Mouse (Mus musculus): ENCODE measurements around the gene Ydjc. TPM values are rescaled to one million over a fixed set of nuclear protein-coding genes. Genes with fewer than 3 reads are reported as not detected.

The Ydjc gene
- polyA plus RNA-seq, 1 experiment from 2014 or later, result 8.9 TPM

- H3K36me3 ChIP-seq, result no peaks in the 10 kb centered on the region
- peak overlapping the region; percentile 61 for H3K9ac ChIP-seq
- peaks cover 18% of the 10 kb centered on the region for H3K4me1 ChIP-seq
- H3K27me3 ChIP-seq, result no peaks in the 10 kb centered on the region
- peak; percentile 83 for ATAC-seq (ENCODE audit: insufficient number of reproducible peaks, insufficient read depth, low FRiP score, low TSS enrichment)
- WGBS, result 4% methylated on average over 43 of the region's 43 CpGs
- peak overlapping the region; percentile 77; the same call in 1 of the 2 replicates for H3K27ac ChIP-seq
- H3K4me3 ChIP-seq, result peak overlapping the region; percentile 78
- no peaks in the 10 kb centered on the region for H3K9me3 ChIP-seq
- H3K4me2 ChIP-seq (replicated peaks), result peak overlapping the region; percentile 94
Measured at GRCm38 (mm10) chr16:17131191-17132088, 13.0 kb upstream of the Ydjc start.

- Histone ChIP-seq H3K36me3 (no peaks in the 10 kb centered on the region), H3K27ac (peak within 1 kb of the TSS; percentile 77), H3K4me3 (peak within 1 kb of the TSS; percentile 78), H3K9me3 (no peaks in the 10 kb centered on the region), H3K4me1 (peaks cover 18% of the 10 kb centered on the region), H3K9ac (peak within 1 kb of the TSS; percentile 61), H3K27me3 (no peaks in the 10 kb centered on the region), H3K4me2 (replicated peaks) (peak within 1 kb of the TSS; percentile 94)
- ATAC-seq (ENCODE audit: insufficient number of reproducible peaks, insufficient read depth, low FRiP score, low TSS enrichment), result peak; percentile 98
- under 1% methylated on average over 47 of the region's 47 CpGs for WGBS
Measured at GRCm38 (mm10) chr16:17132089-17132905, 12.1 kb upstream of the Ydjc start, which contains the start of gene Sdf2l1. Gene Sdf2l1, minus strand, starts transcription at chr16:17132383.

GRCm38 (mm10) chr16:17132906-17133200 lies 11.6 kb upstream of the Ydjc start:
- Histone ChIP-seq H3K36me3 (no peaks in the 10 kb centered on the region), H3K27me3 (no peaks in the 10 kb centered on the region), H3K4me3 (peak overlapping the region; percentile 78), H3K9ac (peak overlapping the region; percentile 54), H3K4me2 (replicated peaks) (peak overlapping the region; percentile 94), H3K27ac (0 out of 2 replicates have a peak overlapping the region, but pooled peaks have one; percentile 57), H3K4me1 (peaks cover 18% of the 10 kb centered on the region), H3K9me3 (no peaks in the 10 kb centered on the region)
- ATAC-seq (ENCODE audit: insufficient number of reproducible peaks, insufficient read depth, low FRiP score, low TSS enrichment), result no peak
- 44% methylated on average over 7 of the region's 7 CpGs for WGBS

- Histone ChIP-seq H3K27me3 (no peaks in the 10 kb centered on the region), H3K4me2 (replicated peaks) (no peak overlapping the region), H3K9ac (no peak overlapping the region), H3K4me3 (no peak overlapping the region), H3K9me3 (no peaks in the 10 kb centered on the region), H3K36me3 (no peaks in the 10 kb centered on the region), H3K27ac (no peak overlapping the region), H3K4me1 (peaks cover 6% of the 10 kb centered on the region; the same call in 1 of the 2 replicates)
- no peak for ATAC-seq (ENCODE audit: insufficient number of reproducible peaks, insufficient read depth, low FRiP score, low TSS enrichment)
- WGBS, result 75% methylated on average over 15 of the region's 15 CpGs
Measured at GRCm38 (mm10) chr16:17137355-17137754, 7.1 kb upstream of the Ydjc start.

- peak within 1 kb of the TSS; percentile 93 for H3K4me2 ChIP-seq (replicated peaks)
- peak within 1 kb of the TSS; percentile 53 for H3K9ac ChIP-seq
- no peak within 1 kb of the TSS for H3K27ac ChIP-seq
- H3K4me3 ChIP-seq, result peak within 1 kb of the TSS; percentile 60
- peak; percentile 75; the same call in 1 of the 2 replicates for ATAC-seq (ENCODE audit: insufficient number of reproducible peaks, insufficient read depth, low FRiP score, low TSS enrichment)
- H3K9me3 ChIP-seq, result no peaks in the 10 kb centered on the region
- H3K36me3 ChIP-seq, result 0 out of 2 replicates have a peak, but pooled peaks cover 10% of the 10 kb centered on the region
- under 1% methylated on average over 34 of the region's 34 CpGs for WGBS
- peaks cover 14% of the 10 kb centered on the region; the same call in 1 of the 2 replicates for H3K4me1 ChIP-seq
- peaks cover 12% of the 10 kb centered on the region; the same call in 1 of the 2 replicates for H3K27me3 ChIP-seq
Measured at GRCm38 (mm10) chr16:17146772-17147235, 2.4 kb downstream of the Ydjc start, which contains the start of gene Ccdc116. Gene Ccdc116, minus strand, starts transcription at chr16:17147229.

GRCm38 (mm10) chr16:17147391-17147929 lies 3.0 kb downstream of the Ydjc start:
- Histone ChIP-seq H3K27me3 (peaks cover 12% of the 10 kb centered on the region; the same call in 1 of the 2 replicates), H3K4me1 (peaks cover 14% of the 10 kb centered on the region; the same call in 1 of the 2 replicates), H3K36me3 (peaks cover 17% of the 10 kb centered on the region), H3K4me3 (peak overlapping the region; percentile 60), H3K27ac (no peak overlapping the region), H3K9ac (peak overlapping the region; percentile 53), H3K4me2 (replicated peaks) (peak overlapping the region; percentile 93), H3K9me3 (no peaks in the 10 kb centered on the region)
- no peak; the same call in 1 of the 2 replicates for ATAC-seq (ENCODE audit: insufficient number of reproducible peaks, insufficient read depth, low FRiP score, low TSS enrichment)
- WGBS, result under 1% methylated on average over 41 of the region's 41 CpGs

- no peak for ATAC-seq (ENCODE audit: insufficient number of reproducible peaks, insufficient read depth, low FRiP score, low TSS enrichment)
- Histone ChIP-seq H3K4me1 (peaks cover 14% of the 10 kb centered on the region; the same call in 1 of the 2 replicates), H3K9ac (peak overlapping the region; percentile 53; the same call in 1 of the 2 replicates), H3K27ac (no peak overlapping the region), H3K27me3 (peaks cover 12% of the 10 kb centered on the region; the same call in 1 of the 2 replicates), H3K4me3 (peak overlapping the region; percentile 60), H3K4me2 (replicated peaks) (peak overlapping the region; percentile 93), H3K9me3 (no peaks in the 10 kb centered on the region), H3K36me3 (peaks cover 22% of the 10 kb centered on the region)
- 6% methylated on average over 16 of the region's 16 CpGs for WGBS
Measured at GRCm38 (mm10) chr16:17148084-17148483, 3.7 kb downstream of the Ydjc start.

- H3K4me3 ChIP-seq, result no peak overlapping the region
- H3K27ac ChIP-seq, result no peak overlapping the region
- ATAC-seq (ENCODE audit: insufficient number of reproducible peaks, insufficient read depth, low FRiP score, low TSS enrichment), result no peak
- 82% methylated on average over 7 of the region's 7 CpGs for WGBS
- H3K36me3 ChIP-seq, result peaks cover 41% of the 10 kb centered on the region
- H3K9ac ChIP-seq, result no peak overlapping the region
- H3K27me3 ChIP-seq, result peaks cover 12% of the 10 kb centered on the region; the same call in 1 of the 2 replicates
- no peak overlapping the region for H3K4me2 ChIP-seq (replicated peaks)
- no peaks in the 10 kb centered on the region for H3K9me3 ChIP-seq
- peaks cover 14% of the 10 kb centered on the region; the same call in 1 of the 2 replicates for H3K4me1 ChIP-seq
Measured at GRCm38 (mm10) chr16:17150520-17151258, 6.3 kb downstream of the Ydjc start.

- Histone ChIP-seq H3K4me2 (replicated peaks) (no peak overlapping the region), H3K9me3 (no peaks in the 10 kb centered on the region), H3K4me3 (no peak overlapping the region), H3K27ac (no peak overlapping the region), H3K36me3 (peaks cover 46% of the 10 kb centered on the region), H3K9ac (no peak overlapping the region), H3K27me3 (peaks cover 12% of the 10 kb centered on the region; the same call in 1 of the 2 replicates), H3K4me1 (peaks cover 14% of the 10 kb centered on the region; the same call in 1 of the 2 replicates)
- WGBS, result 90% methylated on average over 4 of the region's 4 CpGs
- ATAC-seq (ENCODE audit: insufficient number of reproducible peaks, insufficient read depth, low FRiP score, low TSS enrichment), result no peak
Measured at GRCm38 (mm10) chr16:17151874-17152273, 7.5 kb downstream of the Ydjc start.

- Histone ChIP-seq H3K36me3 (peaks cover 64% of the 10 kb centered on the region), H3K4me1 (no peaks in the 10 kb centered on the region), H3K4me2 (replicated peaks) (no peak overlapping the region), H3K27me3 (no peaks in the 10 kb centered on the region), H3K27ac (no peak overlapping the region), H3K9me3 (no peaks in the 10 kb centered on the region), H3K9ac (no peak overlapping the region), H3K4me3 (no peak overlapping the region)
- no peak for ATAC-seq (ENCODE audit: insufficient number of reproducible peaks, insufficient read depth, low FRiP score, low TSS enrichment)
- WGBS, result 91% methylated on average over 2 of the region's 2 CpGs
Measured at GRCm38 (mm10) chr16:17154346-17154745, 9.9 kb downstream of the Ydjc start.
